In the genomic region with DNA sequence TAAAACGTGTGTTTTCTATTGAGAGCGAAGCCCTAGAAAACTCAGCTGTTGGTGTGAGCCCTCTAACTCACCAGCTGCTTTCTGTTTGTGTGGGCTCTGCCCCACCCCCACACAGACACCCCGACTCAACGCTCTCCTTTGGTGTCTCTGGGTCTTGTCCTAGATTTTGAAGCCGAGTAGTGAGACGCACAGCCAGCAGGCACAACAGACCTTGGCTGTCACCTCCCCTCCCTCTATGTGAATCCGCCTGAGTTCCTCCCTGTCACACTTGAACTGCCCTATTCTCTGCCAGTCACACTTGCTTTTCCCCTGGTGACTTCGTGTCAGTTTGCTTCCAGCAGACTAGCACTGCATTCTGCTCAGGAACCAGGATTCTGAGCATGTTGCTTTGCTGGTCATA, we compare ENCODE assay signal across 14 mouse cellular contexts. TPM values are rescaled to one million over a fixed set of nuclear protein-coding genes. Genes with fewer than 3 reads are reported as not detected.
DNase-seq lines count a peak whose midpoint lies in the region; ATAC-seq and TF ChIP-seq lines count a peak whose summit lies in the region.
"Had no signal": no experiment of that assay in that cellular context is flagged by ENCODE, and none has a peak within 500 bp of the region (broad histone marks: within the 10 kb centered on the region; RNA-seq: fewer than 3 reads in every experiment).

No protein-coding gene starts in this region.

- no peak for DNase-seq in hindbrain, embryonic 14.5 days (ENCODE audit: low spot score)
- peak; percentile 51 to 54 for DNase-seq in B cell, adult 2 months
- DNase-seq in adrenal gland, postnatal 10 days, result peak; percentile 27
- DNase-seq in cerebellum, postnatal 25 days, result no peak
- no peak for DNase-seq in ovary, postnatal 36 days (ENCODE audit: low spot score)
- DNase-seq: cerebellum, adult 11 months; heart, postnatal 4 days; kidney, adult 18-20 months had no signal

- H3K4me3 ChIP-seq in hindbrain, embryonic 13.5 days, result no peak overlapping the region
- H3K4me3 ChIP-seq in hindbrain, embryonic 14.5 days (replicated peaks; ENCODE audit: low read length), result no peak overlapping the region
- H3K4me3 ChIP-seq in small intestine, adult 2 months (ENCODE audit: low read depth, low read length), result no peak overlapping the region
- H3K4me3 ChIP-seq: forebrain, embryonic 15.5 days; limb, embryonic 15.5 days; myocyte had no signal

- TF ChIP-seq CTCF in small intestine, adult 2 months (IDR thresholded peaks at IDR 0.05; ENCODE audit: extremely low read depth, insufficient read length, insufficient replicate concordance, low read depth, low read length), result no peak

- H3K4me1 ChIP-seq in hindbrain, embryonic 13.5 days (replicated peaks), result peaks cover 24% of the 10 kb centered on the region
- no peaks in the 10 kb centered on the region for H3K4me1 ChIP-seq in hindbrain, embryonic 14.5 days (replicated peaks; ENCODE audit: control insufficient read depth, insufficient read depth, low read length)
- peaks cover 73% of the 10 kb centered on the region for H3K4me1 ChIP-seq in small intestine, adult 2 months (ENCODE audit: control insufficient read depth, insufficient read depth, insufficient read length, low read length)

- no peak overlapping the region for H3K4me2 ChIP-seq in hindbrain, embryonic 13.5 days
- H3K4me2 ChIP-seq in hindbrain, embryonic 14.5 days (replicated peaks), result no peak overlapping the region
- H3K4me2 ChIP-seq: forebrain, embryonic 15.5 days; limb, embryonic 15.5 days had no signal

- no peaks in the 10 kb centered on the region for H3K36me3 ChIP-seq in hindbrain, embryonic 13.5 days
- H3K36me3 ChIP-seq in hindbrain, embryonic 14.5 days (replicated peaks; ENCODE audit: control insufficient read depth, insufficient read depth), result no peaks in the 10 kb centered on the region
- H3K36me3 ChIP-seq in small intestine, adult 2 months (ENCODE audit: control insufficient read depth, insufficient read depth, low read length), result peaks cover 2% of the 10 kb centered on the region; the same call in 1 of the 2 replicates
- H3K36me3 ChIP-seq: forebrain, embryonic 15.5 days; limb, embryonic 15.5 days had no signal

- no peak overlapping the region for H3K9ac ChIP-seq in hindbrain, embryonic 13.5 days
- no peak overlapping the region for H3K9ac ChIP-seq in hindbrain, embryonic 14.5 days
- H3K9ac ChIP-seq: forebrain, embryonic 15.5 days; limb, embryonic 15.5 days had no signal

- 0 out of 2 replicates have a peak overlapping the region, but pooled peaks have one; percentile 2 for H3K27ac ChIP-seq in hindbrain, embryonic 13.5 days
- no peak overlapping the region for H3K27ac ChIP-seq in hindbrain, embryonic 14.5 days
- peak overlapping the region; percentile 7 for H3K27ac ChIP-seq in small intestine, adult 2 months (ENCODE audit: insufficient read depth, low read depth, low read length)
- H3K27ac ChIP-seq: forebrain, embryonic 15.5 days; limb, embryonic 15.5 days had no signal

- no peaks in the 10 kb centered on the region for H3K9me3 ChIP-seq in hindbrain, embryonic 13.5 days
- H3K9me3 ChIP-seq in hindbrain, embryonic 14.5 days (ENCODE audit: control insufficient read depth, low read length), result no peaks in the 10 kb centered on the region
- H3K9me3 ChIP-seq: forebrain, embryonic 15.5 days; limb, embryonic 15.5 days had no signal

- ATAC-seq in hindbrain, embryonic 13.5 days (ENCODE audit: low FRiP score), result no peak
- no peak for ATAC-seq in hindbrain, embryonic 14.5 days (ENCODE audit: low FRiP score)
- ATAC-seq in activated CD4-positive, CD25-positive, alpha-beta regulatory T cell, adult 4 months, result no peak
- ATAC-seq: forebrain, embryonic 15.5 days had no signal

- H3K27me3 ChIP-seq in hindbrain, embryonic 13.5 days, result peaks cover 13% of the 10 kb centered on the region; the same call in 1 of the 2 replicates
- no peaks in the 10 kb centered on the region for H3K27me3 ChIP-seq in hindbrain, embryonic 14.5 days (ENCODE audit: control insufficient read depth, insufficient read depth, low read length)
- H3K27me3 ChIP-seq in small intestine, adult 2 months (ENCODE audit: control insufficient read depth, insufficient read depth, low read length), result no peaks in the 10 kb centered on the region
- H3K27me3 ChIP-seq: forebrain, embryonic 15.5 days; limb, embryonic 15.5 days had no signal

- whole genome bisulfite sequencing in hindbrain, embryonic 13.5 days, result 67% methylated on average over 8 of the region's 8 CpGs
- WGBS in hindbrain, embryonic 14.5 days, result 53% methylated on average over 8 of the region's 8 CpGs
- WGBS in small intestine, adult 2 months, result 71% methylated on average over 8 of the region's 8 CpGs

- no peak for TF ChIP-seq POLR2A in small intestine, adult 2 months (IDR thresholded peaks at IDR 0.05; ENCODE audit: low read depth, low read length)

RNA-seq across cellular contexts. Expression of gene Il4ra, which starts 4.9 kb away (rescaled TPM):
- 4.1 and 4.2 TPM in 2 replicates for polyA plus RNA-seq in hindbrain, embryonic 13.5 days (2015; fragmentation: Nextera tagmentation; extraction: Ambion mirVana)
- polyA plus RNA-seq in hindbrain, embryonic 14.5 days (2014; fragmentation: Nextera tagmentation; extraction: Ambion mirVana), result 3.9 and 4.6 TPM in 2 replicates
- 10 to 100 TPM; 43.9 to 51.3 TPM for total RNA-seq in adrenal gland, postnatal 10 days (2021)
- polyA plus RNA-seq in small intestine, adult 2 months (2012; rRNA removed), result 31.8 and 51.7 TPM in 2 replicates
- polyA plus RNA-seq in activated CD4-positive, CD25-positive, alpha-beta regulatory T cell, adult 4 months (2017; shearing (Covaris generic)), result 10 to 100 TPM; 67.8 to 77.8 TPM

RNA-seq across cellular contexts. Expression of gene Il21r, which starts 46.4 kb away (rescaled TPM):
- 0.69 and 0.82 TPM in 2 replicates for polyA plus RNA-seq in hindbrain, embryonic 13.5 days (2015; fragmentation: Nextera tagmentation; extraction: Ambion mirVana)
- polyA plus RNA-seq in hindbrain, embryonic 14.5 days (2014; fragmentation: Nextera tagmentation; extraction: Ambion mirVana), result 0.40 and 0.50 TPM in 2 replicates
- 1 to 10 TPM; 2.2 to 2.5 TPM for total RNA-seq in adrenal gland, postnatal 10 days (2021)
- 9.4 and 13.4 TPM in 2 replicates for polyA plus RNA-seq in small intestine, adult 2 months (2012; rRNA removed)
- 10 to 100 TPM; 53.6 to 63.4 TPM for polyA plus RNA-seq in activated CD4-positive, CD25-positive, alpha-beta regulatory T cell, adult 4 months (2017; shearing (Covaris generic))

Comparison
In these comparisons a context has a peak if more than half of its experiments do, and no peak if none do; other contexts are left out.
1. DNase-seq: peak in B cell, adult 2 months (2 of 2) and adrenal gland, postnatal 10 days (single experiment); none in hindbrain, embryonic 14.5 days (single experiment), cerebellum, postnatal 25 days (0 of 2) and ovary, postnatal 36 days (single experiment).